Mouse (Mus musculus) bone marrow macrophage, adult 2 months (primary cell): Measurements from ENCODE around the gene Ccdc74a. TPM values are rescaled to one million over a fixed set of nuclear protein-coding genes. Genes with fewer than 3 reads are reported as not detected.

Experiments
- H3K27ac ChIP-seq: 2 replicates; pipeline ENCODE4 v1.5.1; 2012; ENCODE audit warnings: low read depth, low read length; ENCODE audit not compliant: insufficient read depth
- H3K4me1 ChIP-seq: 2 replicates; pipeline ENCODE4 v1.6.1; 2012; ENCODE audit warnings: low read length; ENCODE audit not compliant: control insufficient read depth, insufficient read depth
- H3K4me3 ChIP-seq: 2 replicates; pipeline ENCODE4 v1.5.1; 2012; ENCODE audit warnings: mild to moderate bottlenecking, low read length, moderate library complexity; ENCODE audit not compliant: insufficient read depth
- CTCF ChIP-seq: IDR thresholded peaks from 2 replicates; pipeline ENCODE4 v1.5.1; 2012; ENCODE audit warnings: low read depth, mild to moderate bottlenecking, low read length, moderate library complexity
- POLR2A ChIP-seq: IDR thresholded peaks from 2 replicates; pipeline ENCODE4 v1.6.1; 2012; ENCODE audit warnings: mild to moderate bottlenecking, low read depth, low read length, borderline replicate concordance
- polyA plus RNA-seq: library from polyadenylated mRNA; stranded (reverse); fragments of >200 nt; gene quantifications from 2 replicates; pipeline ENCODE4 v1.2.4, GENCODE M21; 2012; ENCODE audit not compliant: missing spikeins, insufficient read depth, insufficient read length

Ccdc74a gene
- polyA plus RNA-seq, 1 experiment = not detected

GRCm38 (mm10) chr16:17621936-17622335 is 24.3 kb upstream of the Ccdc74a start:
- TF ChIP-seq CTCF (no peak), POLR2A (no peak)
- peaks cover 5% of the 10 kb centered on the region; the same call in 1 of the 2 replicates for H3K4me1 ChIP-seq
- H3K4me3 ChIP-seq = no peak overlapping the region
- no peak overlapping the region for H3K27ac ChIP-seq

DNA sequence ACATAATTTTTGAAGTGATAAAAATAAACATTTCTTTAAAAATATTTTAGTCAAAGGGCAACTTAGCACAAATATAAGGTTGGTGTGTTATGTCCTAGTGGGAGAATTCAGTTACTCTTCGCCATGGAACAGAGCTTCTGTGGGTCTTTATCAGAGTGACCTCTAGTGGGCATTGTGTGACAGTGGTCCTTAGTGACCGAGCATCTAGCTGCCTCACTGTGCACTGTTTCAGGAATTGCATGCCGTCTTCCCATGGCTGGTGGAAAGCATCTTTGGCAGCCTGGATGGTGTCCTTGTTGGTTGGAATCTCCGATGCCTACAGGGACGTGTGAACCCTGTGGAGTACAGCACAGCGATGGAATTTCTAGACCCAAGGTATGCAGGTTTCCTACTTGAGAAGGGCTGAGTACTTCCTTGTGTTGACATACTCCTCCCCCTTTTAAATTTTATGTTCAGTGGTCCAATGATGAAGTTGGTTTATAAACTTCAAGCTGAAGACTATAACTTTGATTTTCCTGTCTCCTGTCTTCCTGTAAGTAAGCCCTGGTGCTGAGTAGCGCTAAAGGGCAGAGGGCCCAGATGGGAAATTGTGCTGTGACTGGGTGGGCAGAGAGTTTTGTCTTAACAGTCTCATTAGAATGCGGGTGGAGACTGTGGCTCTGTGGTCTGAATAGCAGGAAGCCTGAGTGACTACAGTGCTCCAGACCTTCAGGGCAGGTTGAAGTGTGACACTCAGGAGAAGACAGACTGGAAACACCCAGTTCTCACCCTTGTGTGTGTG is 20.6 kb upstream of the Ccdc74a start:
- Histone ChIP-seq H3K27ac (no peak overlapping the region), H3K4me1 (0 out of 2 replicates have a peak, but pooled peaks cover under 1% of the 10 kb centered on the region), H3K4me3 (no peak overlapping the region)
- TF ChIP-seq CTCF (0 out of 2 replicates have a peak, but pooled peaks have one; percentile 5), POLR2A (no peak)

GRCm38 (mm10) chr16:17626269-17626555 is 20.1 kb upstream of the Ccdc74a start:
- no peak overlapping the region for H3K4me3 ChIP-seq
- TF ChIP-seq POLR2A = no peak
- TF ChIP-seq CTCF = no peak
- no peak overlapping the region for H3K27ac ChIP-seq
- H3K4me1 ChIP-seq = no peaks in the 10 kb centered on the region

DNA sequence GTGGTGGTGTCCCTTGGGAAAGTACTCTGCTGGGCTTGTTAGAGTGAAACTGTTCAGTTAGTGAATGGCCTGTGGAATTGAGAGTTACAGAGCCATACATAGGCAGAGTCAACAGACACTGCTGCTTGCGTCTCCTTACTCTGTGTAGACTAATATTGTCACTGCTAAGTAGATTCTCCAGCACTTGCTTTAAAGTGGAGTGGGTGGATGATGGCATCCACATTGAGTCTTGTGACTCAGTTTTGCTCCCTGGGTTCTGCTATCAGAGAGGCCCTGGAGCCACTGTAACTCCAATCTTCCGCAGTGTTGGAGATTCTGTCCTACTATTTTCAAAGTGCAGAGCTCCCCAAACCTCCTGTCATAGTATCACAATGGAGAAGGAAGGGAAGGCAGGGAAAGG is 13.7 kb upstream of the Ccdc74a start:
- TF ChIP-seq CTCF (no peak), POLR2A (no peak)
- H3K27ac ChIP-seq = no peak overlapping the region
- no peaks in the 10 kb centered on the region for H3K4me1 ChIP-seq
- no peak overlapping the region for H3K4me3 ChIP-seq

DNA sequence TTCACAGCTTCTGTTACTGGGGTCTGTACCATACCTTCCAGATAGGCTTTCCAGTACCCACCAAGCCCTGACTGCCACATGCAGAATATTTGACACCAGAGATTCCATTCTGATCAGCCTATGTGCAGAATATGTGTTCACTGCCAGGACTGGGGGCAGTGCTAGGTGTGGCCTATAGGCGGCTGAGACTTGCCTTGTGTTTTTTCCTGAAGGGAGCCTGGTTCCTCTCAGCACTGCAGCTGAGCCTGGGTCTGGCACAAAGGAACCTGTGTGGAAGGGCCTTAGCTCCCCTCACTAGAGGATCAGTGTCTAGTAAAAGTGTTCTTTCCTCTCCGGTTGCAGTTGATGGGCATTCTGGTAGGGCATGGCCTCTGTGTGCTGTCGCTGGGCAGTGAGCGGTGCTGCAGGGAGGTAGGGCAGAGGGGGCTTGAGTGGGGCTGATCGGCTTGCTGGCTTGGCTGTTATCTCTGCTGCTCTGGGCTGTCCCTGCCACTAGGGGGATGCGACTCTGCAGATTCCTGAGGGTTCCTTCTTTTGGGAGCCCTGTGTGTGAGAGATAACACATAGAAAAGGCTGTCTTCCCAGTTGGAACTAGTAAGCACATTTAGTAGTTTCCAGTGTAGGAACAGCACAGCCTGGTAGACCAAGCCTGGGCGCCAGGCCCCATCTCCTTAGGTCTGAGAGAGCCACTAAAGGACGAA is 12.6 kb upstream of the Ccdc74a start:
- Histone ChIP-seq H3K4me3 (no peak overlapping the region), H3K27ac (no peak overlapping the region), H3K4me1 (no peaks in the 10 kb centered on the region)
- TF ChIP-seq POLR2A (no peak), CTCF (no peak; the same call in 1 of the 2 replicates)

GRCm38 (mm10) chr16:17636904-17637303 is 9.4 kb upstream of the Ccdc74a start:
- Histone ChIP-seq H3K27ac (no peak overlapping the region), H3K4me3 (no peak overlapping the region), H3K4me1 (no peaks in the 10 kb centered on the region)
- no peak for TF ChIP-seq CTCF
- TF ChIP-seq POLR2A = no peak

DNA sequence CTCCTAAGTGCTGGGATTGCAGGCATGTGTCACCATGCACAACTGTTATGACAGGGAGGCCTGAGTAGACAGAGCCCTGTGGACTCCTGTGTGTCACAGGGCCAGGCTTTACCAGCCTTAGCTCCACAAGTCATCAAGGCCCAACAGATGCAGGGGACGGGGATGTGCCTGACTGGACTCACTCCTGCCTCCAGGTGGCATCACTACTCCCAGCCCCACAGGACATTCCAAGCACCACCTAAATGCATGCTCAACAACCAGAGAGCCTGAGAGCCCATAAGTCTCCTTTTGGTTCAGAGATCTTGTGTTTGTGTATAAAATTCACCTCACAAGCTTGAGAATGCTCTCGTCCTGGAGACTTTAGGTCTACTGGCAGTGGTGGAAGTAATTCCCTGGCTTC is 8.7 kb upstream of the Ccdc74a start:
- no peak for TF ChIP-seq POLR2A
- TF ChIP-seq CTCF = no peak
- no peak overlapping the region for H3K4me3 ChIP-seq
- no peak overlapping the region for H3K27ac ChIP-seq
- H3K4me1 ChIP-seq = no peaks in the 10 kb centered on the region

GRCm38 (mm10) chr16:17638036-17638628 is 8.1 kb upstream of the Ccdc74a start:
- no peaks in the 10 kb centered on the region for H3K4me1 ChIP-seq
- H3K4me3 ChIP-seq = no peak overlapping the region
- H3K27ac ChIP-seq = no peak overlapping the region
- TF ChIP-seq CTCF (no peak), POLR2A (no peak)

DNA sequence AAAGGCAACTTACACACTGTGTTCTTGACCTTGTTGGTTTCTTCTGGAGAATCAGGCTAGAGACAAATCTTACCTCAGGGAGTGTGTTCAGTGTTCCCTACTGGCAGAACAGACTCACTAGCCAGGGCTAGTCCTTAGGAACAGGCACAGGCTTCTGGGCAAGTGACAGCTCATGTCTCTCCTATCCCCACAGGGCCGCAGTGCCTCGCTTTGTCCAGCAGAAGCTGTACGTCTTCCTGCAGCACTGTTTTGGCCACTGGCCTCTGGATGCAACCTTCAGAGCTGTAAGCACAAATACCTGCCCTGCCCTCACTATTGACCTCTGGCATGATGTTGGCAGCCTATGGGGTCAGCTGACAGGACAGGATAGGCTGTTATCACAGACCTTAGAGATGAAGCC is 7.2 kb upstream of the Ccdc74a start:
- Histone ChIP-seq H3K4me1 (peaks cover 2% of the 10 kb centered on the region; the same call in 1 of the 2 replicates), H3K27ac (no peak overlapping the region), H3K4me3 (no peak overlapping the region)
- TF ChIP-seq CTCF (no peak), POLR2A (no peak)

GRCm38 (mm10) chr16:17639951-17640350 is 6.3 kb upstream of the Ccdc74a start:
- Histone ChIP-seq H3K4me1 (peaks cover 2% of the 10 kb centered on the region; the same call in 1 of the 2 replicates), H3K4me3 (no peak overlapping the region), H3K27ac (no peak overlapping the region)
- TF ChIP-seq CTCF = no peak
